Mouse (Mus musculus): Measurements from ENCODE around the gene Cript. TPM values are rescaled to one million over a fixed set of nuclear protein-coding genes. Genes with fewer than 3 reads are reported as not detected.
"Not testable (repeated sequence)": the region's sequence is repeated elsewhere in the genome, so short reads cannot be mapped to it uniquely, and the experiment has no call there.

The Cript gene
- polyA plus RNA-seq, 1 experiment from 2014 or later: 132 TPM

DNA sequence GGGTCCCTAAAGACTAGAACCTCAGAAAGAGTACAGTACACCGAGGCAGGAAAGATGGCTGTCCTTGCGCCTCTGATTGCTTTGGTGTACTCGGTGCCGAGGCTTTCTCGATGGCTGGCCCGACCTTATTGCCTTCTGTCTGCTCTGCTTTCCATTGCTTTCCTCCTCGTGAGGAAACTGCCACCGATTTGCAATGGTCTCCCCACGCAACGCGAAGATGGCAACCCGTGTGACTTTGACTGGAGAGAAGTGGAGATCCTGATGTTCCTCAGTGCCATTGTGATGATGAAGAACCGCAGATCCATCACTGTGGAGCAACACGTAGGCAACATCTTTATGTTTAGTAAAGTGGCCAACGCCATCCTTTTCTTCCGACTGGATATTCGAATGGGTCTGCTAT, 52.9 kb downstream of the Cript start:
- not testable (repeated sequence) for ATAC-seq; H3K4me3 ChIP-seq (ENCODE audit: low read length); H3K4me2 ChIP-seq (ENCODE audit: low read depth, low read length); H3K27me3 ChIP-seq (replicated peaks; ENCODE audit: control insufficient read depth, insufficient read depth, low read length); H3K4me1 ChIP-seq (ENCODE audit: control insufficient read depth, insufficient read depth, low read length); H3K9me3 ChIP-seq (ENCODE audit: control insufficient read depth, low read length); H3K36me3 ChIP-seq (ENCODE audit: control insufficient read depth, insufficient read depth, low read length); H3K27ac ChIP-seq (ENCODE audit: low read length); H3K9ac ChIP-seq (ENCODE audit: low read depth, low read length)
- 95% methylated on average over 16 of the region's 17 CpGs for WGBS

- no peaks in the 10 kb centered on the region for H3K36me3 ChIP-seq (ENCODE audit: control insufficient read depth, insufficient read depth, low read length)
- H3K4me2 ChIP-seq (ENCODE audit: low read depth, low read length): no peak overlapping the region
- no peak overlapping the region for H3K4me3 ChIP-seq (ENCODE audit: low read length)
- H3K9me3 ChIP-seq (ENCODE audit: control insufficient read depth, low read length): no peaks in the 10 kb centered on the region
- H3K4me1 ChIP-seq (ENCODE audit: control insufficient read depth, insufficient read depth, low read length): no peaks in the 10 kb centered on the region
- 90% methylated on average over 7 of the region's 7 CpGs for WGBS
- no peaks in the 10 kb centered on the region; the same call in 1 of the 2 replicates for H3K27me3 ChIP-seq (replicated peaks; ENCODE audit: control insufficient read depth, insufficient read depth, low read length)
- H3K9ac ChIP-seq (ENCODE audit: low read depth, low read length): no peak overlapping the region
- no peak overlapping the region for H3K27ac ChIP-seq (ENCODE audit: low read length)
- no peak for ATAC-seq
Measured at GRCm38 (mm10) chr17:87080724-87081123, 55.4 kb downstream of the Cript start.

DNA sequence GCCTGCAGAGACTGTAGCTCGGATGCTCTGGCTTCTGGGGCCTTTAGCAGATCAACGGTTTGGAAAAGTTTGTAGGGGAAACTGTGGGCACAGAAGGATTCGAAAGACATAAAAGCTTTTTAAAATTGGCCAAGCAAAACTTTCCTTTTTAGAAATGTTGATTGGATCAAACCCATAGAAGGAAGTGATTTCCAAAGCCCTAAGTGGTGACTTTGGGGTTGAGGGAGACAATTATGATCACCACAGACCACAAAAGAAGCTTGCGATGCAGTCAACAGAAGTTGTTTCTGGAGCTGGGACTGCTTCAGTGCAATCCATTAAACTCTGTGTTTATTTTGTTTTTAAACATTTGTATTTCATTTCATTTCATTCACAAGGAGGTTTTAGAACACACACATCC, 57.2 kb downstream of the Cript start:
- no peak overlapping the region for H3K4me2 ChIP-seq (ENCODE audit: low read depth, low read length)

DNA sequence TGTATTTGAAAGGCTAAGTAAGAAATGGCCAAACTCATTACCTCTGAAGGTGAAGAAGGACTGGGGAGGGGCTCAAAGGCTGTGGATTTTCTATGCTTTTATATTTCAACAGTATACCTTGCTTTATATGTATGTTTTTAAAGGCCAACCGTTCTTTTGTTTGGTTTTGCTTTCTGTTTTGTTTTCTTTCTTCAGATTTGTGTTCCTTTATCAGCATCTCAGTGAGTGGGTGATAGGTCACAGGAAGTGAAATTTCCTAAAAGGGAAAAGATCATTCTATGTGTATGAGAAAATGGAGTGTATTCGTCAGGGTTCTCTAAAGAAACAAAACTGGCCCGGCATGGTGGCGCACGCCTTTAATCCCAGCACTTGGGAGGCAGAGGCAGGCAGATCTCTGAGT, 58.3 kb downstream of the Cript start:
- H3K4me2 ChIP-seq (ENCODE audit: low read depth, low read length): no peak overlapping the region
- no peak overlapping the region for H3K9ac ChIP-seq (ENCODE audit: low read depth, low read length)
- H3K27me3 ChIP-seq (replicated peaks; ENCODE audit: control insufficient read depth, insufficient read depth, low read length): no peaks in the 10 kb centered on the region; the same call in 1 of the 2 replicates
- ATAC-seq: no peak
- H3K9me3 ChIP-seq (ENCODE audit: control insufficient read depth, low read length): no peaks in the 10 kb centered on the region
- 86% methylated on average over 5 of the region's 5 CpGs for WGBS
- no peak overlapping the region for H3K4me3 ChIP-seq (ENCODE audit: low read length)
- no peak overlapping the region for H3K27ac ChIP-seq (ENCODE audit: low read length)
- no peaks in the 10 kb centered on the region for H3K4me1 ChIP-seq (ENCODE audit: control insufficient read depth, insufficient read depth, low read length)
- no peaks in the 10 kb centered on the region for H3K36me3 ChIP-seq (ENCODE audit: control insufficient read depth, insufficient read depth, low read length)

More for the DNA sequence above, 57.2 kb downstream of the Cript start:
- Histone ChIP-seq H3K27ac (ENCODE audit: low read length) (no peak overlapping the region), H3K27me3 (replicated peaks; ENCODE audit: control insufficient read depth, insufficient read depth, low read length) (no peaks in the 10 kb centered on the region; the same call in 1 of the 2 replicates), H3K9me3 (ENCODE audit: control insufficient read depth, low read length) (no peaks in the 10 kb centered on the region), H3K9ac (ENCODE audit: low read depth, low read length) (no peak overlapping the region), H3K36me3 (ENCODE audit: control insufficient read depth, insufficient read depth, low read length) (no peaks in the 10 kb centered on the region), H3K4me1 (ENCODE audit: control insufficient read depth, insufficient read depth, low read length) (no peaks in the 10 kb centered on the region), H3K4me3 (ENCODE audit: low read length) (no peak overlapping the region)
- no peak for ATAC-seq
- 81% methylated on average over 4 of the region's 4 CpGs for WGBS

Other genes with a start within 250 kb of the Cript start
- not detected in 2 replicates for gene Tmem247, start 108.2 kb upstream of the Cript start, polyA plus RNA-seq (2015; fragmentation: Nextera tagmentation; extraction: Ambion mirVana)
- gene Atp6v1e2, start 77.7 kb upstream of the Cript start, polyA plus RNA-seq (2015; fragmentation: Nextera tagmentation; extraction: Ambion mirVana): 0.13 TPM in 1 of 2 replicates, not detected in the other
- 5.4 and 7.3 TPM in 2 replicates for gene Rhoq, start 62.5 kb upstream of the Cript start, polyA plus RNA-seq (2015; fragmentation: Nextera tagmentation; extraction: Ambion mirVana)
- gene Pigf, start 144 bp upstream of the Cript start, polyA plus RNA-seq (2015; fragmentation: Nextera tagmentation; extraction: Ambion mirVana): 51.4 and 56.1 TPM in 2 replicates
- 5.3 and 5.9 TPM in 2 replicates for gene Socs5, start 82.1 kb downstream of the Cript start, polyA plus RNA-seq (2015; fragmentation: Nextera tagmentation; extraction: Ambion mirVana)
- gene Mcfd2, start 240.4 kb downstream of the Cript start, polyA plus RNA-seq (2015; fragmentation: Nextera tagmentation; extraction: Ambion mirVana): 150 and 184 TPM in 2 replicates

All from intestine, embryonic 16.5 days (tissue).